27 mouse cellular contexts compared by ENCODE assay signal in genomic region chr9:26800357-26800756, GRCm38 (mm10). TPM values are rescaled to one million over a fixed set of nuclear protein-coding genes. Genes with fewer than 3 reads are reported as not detected.
DNase-seq lines count a peak whose midpoint lies in the region; ATAC-seq lines count a peak whose summit lies in the region.
"Had no signal": no experiment of that assay in that cellular context is flagged by ENCODE, and none has a peak within 500 bp of the region (broad histone marks: within the 10 kb centered on the region; RNA-seq: fewer than 3 reads in every experiment).

No protein-coding gene starts in this region.

- no peaks in the 10 kb centered on the region for H3K27me3 ChIP-seq in kidney, embryonic 14.5 days (ENCODE audit: control insufficient read depth, insufficient read depth, low read length)
- no peaks in the 10 kb centered on the region for H3K27me3 ChIP-seq in kidney, embryonic 15.5 days
- H3K27me3 ChIP-seq in forebrain, embryonic 14.5 days (replicated peaks; ENCODE audit: control insufficient read depth, insufficient read depth, low read length) = no peaks in the 10 kb centered on the region
- H3K27me3 ChIP-seq: CH12.LX; embryonic facial prominence, embryonic 12.5 days; embryonic facial prominence, embryonic 15.5 days; forebrain, embryonic 15.5 days; hindbrain, embryonic 12.5 days; hindbrain, embryonic 15.5 days had no signal

- no peaks in the 10 kb centered on the region for H3K4me1 ChIP-seq in kidney, embryonic 14.5 days (ENCODE audit: control insufficient read depth, insufficient read depth, low read length)
- H3K4me1 ChIP-seq in kidney, embryonic 15.5 days = 0 out of 2 replicates have a peak, but pooled peaks cover 11% of the 10 kb centered on the region
- no peaks in the 10 kb centered on the region for H3K4me1 ChIP-seq in forebrain, embryonic 14.5 days (ENCODE audit: control insufficient read depth, insufficient read depth, low read length)
- H3K4me1 ChIP-seq: embryonic facial prominence, embryonic 12.5 days; embryonic facial prominence, embryonic 15.5 days; forebrain, embryonic 15.5 days; hindbrain, embryonic 12.5 days; hindbrain, embryonic 15.5 days had no signal

- WGBS in kidney, embryonic 14.5 days = 91% methylated on average over 2 of the region's 2 CpGs
- 87% methylated on average over 2 of the region's 2 CpGs for WGBS in kidney, embryonic 15.5 days
- 97% methylated on average over 2 of the region's 2 CpGs for WGBS in forebrain, embryonic 14.5 days

- no peaks in the 10 kb centered on the region for H3K9me3 ChIP-seq in kidney, embryonic 14.5 days (ENCODE audit: control insufficient read depth, low read length)
- no peaks in the 10 kb centered on the region for H3K9me3 ChIP-seq in kidney, embryonic 15.5 days (replicated peaks)
- no peaks in the 10 kb centered on the region for H3K9me3 ChIP-seq in forebrain, embryonic 14.5 days (replicated peaks; ENCODE audit: control insufficient read depth, low read length)
- H3K9me3 ChIP-seq: embryonic facial prominence, embryonic 12.5 days; embryonic facial prominence, embryonic 15.5 days; forebrain, embryonic 15.5 days; G1E; hindbrain, embryonic 12.5 days; hindbrain, embryonic 15.5 days had no signal

- no peak overlapping the region for H3K4me3 ChIP-seq in kidney, embryonic 14.5 days (ENCODE audit: low read length)
- no peak overlapping the region for H3K4me3 ChIP-seq in kidney, embryonic 15.5 days (replicated peaks)
- H3K4me3 ChIP-seq in forebrain, embryonic 14.5 days (ENCODE audit: low read depth, low read length) = no peak overlapping the region
- H3K4me3 ChIP-seq: embryonic facial prominence, embryonic 12.5 days; embryonic facial prominence, embryonic 15.5 days; forebrain, embryonic 15.5 days; heart, adult 2 months; hindbrain, embryonic 12.5 days; hindbrain, embryonic 15.5 days had no signal

- no peak for ATAC-seq in kidney, embryonic 14.5 days (ENCODE audit: low FRiP score, low TSS enrichment)
- peak; percentile 69 for ATAC-seq in kidney, embryonic 15.5 days (replicated peaks; ENCODE audit: low FRiP score)
- ATAC-seq in forebrain, embryonic 14.5 days = no peak
- ATAC-seq: forebrain, embryonic 15.5 days; Patski had no signal

- no peaks in the 10 kb centered on the region for H3K36me3 ChIP-seq in kidney, embryonic 14.5 days (ENCODE audit: control insufficient read depth, insufficient read depth, low read length)
- no peaks in the 10 kb centered on the region for H3K36me3 ChIP-seq in kidney, embryonic 15.5 days
- no peaks in the 10 kb centered on the region for H3K36me3 ChIP-seq in forebrain, embryonic 14.5 days (ENCODE audit: control insufficient read depth, insufficient read depth, low read length)
- H3K36me3 ChIP-seq: embryonic facial prominence, embryonic 12.5 days; embryonic facial prominence, embryonic 15.5 days; forebrain, embryonic 15.5 days; G1E; hindbrain, embryonic 12.5 days; hindbrain, embryonic 15.5 days had no signal

- intact Hi-C loops in left cerebral cortex, postnatal 36 days (cut with DNase I) = no loop called here

- H3K9ac ChIP-seq in kidney, embryonic 14.5 days (ENCODE audit: low read depth, low read length) = no peak overlapping the region
- no peak overlapping the region for H3K9ac ChIP-seq in kidney, embryonic 15.5 days
- no peak overlapping the region for H3K9ac ChIP-seq in forebrain, embryonic 14.5 days (ENCODE audit: low read length)
- H3K9ac ChIP-seq: embryonic facial prominence, embryonic 12.5 days; embryonic facial prominence, embryonic 15.5 days; forebrain, embryonic 15.5 days; hindbrain, embryonic 12.5 days; hindbrain, embryonic 15.5 days had no signal

- peak; percentile 71 for DNase-seq in kidney, adult 18-20 months
- DNase-seq in kidney, postnatal 10 days = peak; percentile 44
- DNase-seq in kidney, postnatal 36 days = peak; percentile 71 to 90
- no peak for DNase-seq in forebrain, embryonic 14.5 days (ENCODE audit: low spot score)
- DNase-seq in left cerebral cortex, postnatal 36 days (ENCODE audit: low spot score in 2 of 2) = no peak
- DNase-seq in right cerebral cortex, adult 18-20 months = no peak
- DNase-seq: adrenal gland, postnatal 10 days; adrenal gland, postnatal 36 days; B cell, adult 2 months; cerebellum, adult 18-20 months; cerebellum, adult 9-10 months; cerebellum, postnatal 25 days; gastrocnemius, postnatal 36 days; heart, adult 2 months had no signal

- H3K4me2 ChIP-seq in kidney, embryonic 14.5 days (replicated peaks; ENCODE audit: low read depth, low read length) = no peak overlapping the region
- H3K4me2 ChIP-seq in kidney, embryonic 15.5 days = no peak overlapping the region
- no peak overlapping the region for H3K4me2 ChIP-seq in forebrain, embryonic 14.5 days (ENCODE audit: low read length)
- H3K4me2 ChIP-seq: embryonic facial prominence, embryonic 12.5 days; embryonic facial prominence, embryonic 15.5 days; forebrain, embryonic 15.5 days; heart, embryonic 11.5 days; hindbrain, embryonic 12.5 days; hindbrain, embryonic 15.5 days had no signal

- no peak overlapping the region for H3K27ac ChIP-seq in kidney, embryonic 14.5 days (ENCODE audit: low read depth, low read length)
- peak overlapping the region; percentile 22; the same call in 1 of the 2 replicates for H3K27ac ChIP-seq in kidney, embryonic 15.5 days
- no peak overlapping the region for H3K27ac ChIP-seq in forebrain, embryonic 14.5 days (ENCODE audit: low read depth, low read length)
- H3K27ac ChIP-seq: embryonic facial prominence, embryonic 12.5 days; embryonic facial prominence, embryonic 15.5 days; forebrain, embryonic 15.5 days; heart, adult 2 months; hindbrain, embryonic 12.5 days; hindbrain, embryonic 15.5 days had no signal

RNA-seq across cellular contexts. Expression of gene Glb1l2, which starts 5.9 kb away (rescaled TPM):
- polyA plus RNA-seq in kidney, embryonic 14.5 days (2014; fragmentation: Nextera tagmentation; extraction: Ambion mirVana) = 23.9 and 36.7 TPM in 2 replicates
- 33.2 and 34.0 TPM in 2 replicates for polyA plus RNA-seq in kidney, embryonic 15.5 days (2015; fragmentation: Nextera tagmentation; extraction: Ambion mirVana)
- 2.3 and 2.9 TPM in 2 replicates for polyA plus RNA-seq in forebrain, embryonic 14.5 days (2014; fragmentation: Nextera tagmentation; extraction: Ambion mirVana)
- total RNA-seq in left cerebral cortex, postnatal 36 days (2021) = under 1 TPM; 0.22 to 0.36 TPM
- total RNA-seq: CH12.LX; common myeloid progenitor, adult 5-6 weeks; hematopoietic stem cell, adult 5-6 weeks had no signal
- polyA plus RNA-seq: G1E had no signal

Comparison
In these comparisons a context has a peak if more than half of its experiments do, and no peak if none do; other contexts are left out.
1. DNase-seq: peak in kidney, adult 18-20 months (single experiment), kidney, postnatal 10 days (single experiment) and kidney, postnatal 36 days (2 of 2); none in forebrain, embryonic 14.5 days (single experiment), left cerebral cortex, postnatal 36 days (0 of 2) and right cerebral cortex, adult 18-20 months (single experiment).